Mouse (Mus musculus) stomach, postnatal 0 days (tissue): Measurements from ENCODE around the gene Stx6. TPM values are rescaled to one million over a fixed set of nuclear protein-coding genes. Genes with fewer than 3 reads are reported as not detected.

Source experiments
- ATAC-seq: fragments of 200-750 bp; cut with Nextera tagmentation; 2 replicates; pipeline ENCODE4 v1.8.0; 2017; ENCODE audit not compliant: low FRiP score, low TSS enrichment
- DNase-seq: peaks from one replicate; pipeline ENCODE4 v3.0.0-alpha.2; 2016; ENCODE audit warnings: low spot score
- H3K27ac ChIP-seq: fragments of 300-500 bp; sonication (generic); replicated peaks from 2 replicates; pipeline ENCODE4 v1.5.1; 2014; ENCODE audit warnings: mild to moderate bottlenecking, control low read depth
- H3K27me3 ChIP-seq: fragments of 300-500 bp; sonication (generic); 2 replicates; pipeline ENCODE4 v1.6.1; 2014; ENCODE audit warnings: low read length; ENCODE audit not compliant: control insufficient read depth, insufficient read depth
- H3K36me3 ChIP-seq: fragments of 300-500 bp; sonication (generic); 2 replicates; pipeline ENCODE4 v1.6.1; 2014; ENCODE audit warnings: low read length, mixed read lengths; ENCODE audit not compliant: control insufficient read depth, insufficient read depth
- H3K4me1 ChIP-seq: fragments of 300-500 bp; sonication (generic); replicated peaks from 2 replicates; pipeline ENCODE4 v1.6.1; 2014; ENCODE audit warnings: antibody characterized with exemption; ENCODE audit not compliant: control insufficient read depth, insufficient read depth
- H3K4me2 ChIP-seq: fragments of 300-500 bp; sonication (generic); replicated peaks from 2 replicates; pipeline ENCODE4 v1.6.1; 2014; ENCODE audit warnings: low read depth, mild to moderate bottlenecking, control low read depth, moderate library complexity
- H3K4me3 ChIP-seq: fragments of 300-500 bp; sonication (generic); 2 replicates; pipeline ENCODE4 v1.5.1; 2014; ENCODE audit warnings: low read depth, low read length, control low read depth
- H3K9ac ChIP-seq: fragments of 300-500 bp; sonication (generic); 2 replicates; pipeline ENCODE4 v1.6.1; 2014; ENCODE audit warnings: mild to moderate bottlenecking, low read length, control low read depth, mixed read lengths
- H3K9me3 ChIP-seq: fragments of 300-500 bp; sonication (generic); 2 replicates; pipeline ENCODE4 v1.6.1; 2016; ENCODE audit warnings: low read length; ENCODE audit not compliant: control insufficient read depth
- CTCF ChIP-seq: IDR thresholded peaks from 2 replicates; pipeline ENCODE4 v1.5.1; 2016; ENCODE audit warnings: antibody characterized with exemption, low read depth, mild to moderate bottlenecking, moderate library complexity
- EP300 ChIP-seq: optimal IDR thresholded peaks from 2 replicates; pipeline ENCODE3; 2016; ENCODE audit warnings: antibody characterized with exemption
- WGBS: fragments of 180-500 bp; shearing (Covaris S2); extraction: QIAGEN DNeasy Blood & Tissue Kit; methylation state at CpG from one replicate; pipeline ENCODE4 v1.1.7; 2014; 5-methylcytosine and 5-hydroxymethylcytosine counted together
- polyA plus RNA-seq: library from polyadenylated mRNA; unstranded; fragments of >200 nt; fragmentation: Nextera tagmentation; extraction: Ambion mirVana; gene quantifications from 2 replicates; pipeline ENCODE4 v1.2.1, GENCODE M21; 2015

Gene Stx6
- polyA plus RNA-seq, 1 experiment from 2014 or later = 39.0 TPM

DNA sequence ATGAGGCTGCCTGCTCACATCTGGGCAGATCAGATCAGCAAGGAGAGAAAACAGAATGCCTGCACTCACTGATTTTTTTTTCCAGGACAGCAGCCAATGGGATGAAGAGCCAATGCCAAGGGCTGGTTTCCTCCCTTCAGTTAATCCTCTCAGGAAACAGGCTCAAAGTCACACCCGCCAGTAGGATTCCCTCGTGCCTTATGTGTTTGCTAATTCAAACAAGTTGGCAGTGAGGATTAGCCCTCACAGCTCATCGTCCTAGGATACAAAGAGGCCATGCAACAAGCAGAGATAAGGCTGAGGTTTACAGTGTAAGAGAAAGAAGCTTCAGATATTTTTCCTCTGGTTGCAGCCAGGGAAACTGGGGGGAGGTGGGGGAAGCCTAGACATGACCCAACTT, 44.6 kb upstream of the Stx6 start:
- 16% methylated on average over 3 of the region's 3 CpGs for WGBS
- DNase-seq (no peak), ATAC-seq (no peak)
- Histone ChIP-seq H3K4me1 (no peaks in the 10 kb centered on the region), H3K4me3 (no peak overlapping the region), H3K4me2 (no peak overlapping the region), H3K27ac (no peak overlapping the region), H3K9ac (no peak overlapping the region), H3K27me3 (no peaks in the 10 kb centered on the region), H3K36me3 (no peaks in the 10 kb centered on the region), H3K9me3 (no peaks in the 10 kb centered on the region)
- TF ChIP-seq CTCF (no peak), EP300 (no peak)

DNA sequence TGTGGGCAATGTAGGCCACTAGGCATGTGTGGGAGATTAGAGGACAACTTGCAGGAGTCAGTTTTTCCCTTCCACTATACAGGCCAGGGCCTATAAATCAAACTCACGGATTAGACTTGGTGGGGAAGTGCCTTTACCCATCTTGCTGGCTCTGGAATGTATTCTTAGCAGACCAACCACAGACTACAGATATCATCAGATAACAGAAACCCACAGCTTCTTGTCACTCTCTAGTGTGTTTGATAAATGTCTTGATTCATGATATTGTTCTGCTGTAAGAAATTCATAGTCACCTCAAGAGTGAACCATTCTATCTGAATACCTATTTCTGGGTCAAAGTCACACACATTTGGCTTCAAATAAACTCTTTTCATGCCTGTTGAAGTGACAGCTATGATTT, 38.8 kb upstream of the Stx6 start:
- H3K27ac ChIP-seq = no peak overlapping the region
- no peak overlapping the region for H3K4me2 ChIP-seq
- H3K9ac ChIP-seq = no peak overlapping the region
- no peaks in the 10 kb centered on the region for H3K4me1 ChIP-seq
- H3K27me3 ChIP-seq = no peaks in the 10 kb centered on the region
- DNase-seq = no peak
- 72% methylated on average over 1 of the region's 1 CpGs for WGBS
- no peaks in the 10 kb centered on the region for H3K9me3 ChIP-seq
- no peak for TF ChIP-seq CTCF
- no peaks in the 10 kb centered on the region for H3K36me3 ChIP-seq
- no peak overlapping the region for H3K4me3 ChIP-seq
- ATAC-seq = no peak

DNA sequence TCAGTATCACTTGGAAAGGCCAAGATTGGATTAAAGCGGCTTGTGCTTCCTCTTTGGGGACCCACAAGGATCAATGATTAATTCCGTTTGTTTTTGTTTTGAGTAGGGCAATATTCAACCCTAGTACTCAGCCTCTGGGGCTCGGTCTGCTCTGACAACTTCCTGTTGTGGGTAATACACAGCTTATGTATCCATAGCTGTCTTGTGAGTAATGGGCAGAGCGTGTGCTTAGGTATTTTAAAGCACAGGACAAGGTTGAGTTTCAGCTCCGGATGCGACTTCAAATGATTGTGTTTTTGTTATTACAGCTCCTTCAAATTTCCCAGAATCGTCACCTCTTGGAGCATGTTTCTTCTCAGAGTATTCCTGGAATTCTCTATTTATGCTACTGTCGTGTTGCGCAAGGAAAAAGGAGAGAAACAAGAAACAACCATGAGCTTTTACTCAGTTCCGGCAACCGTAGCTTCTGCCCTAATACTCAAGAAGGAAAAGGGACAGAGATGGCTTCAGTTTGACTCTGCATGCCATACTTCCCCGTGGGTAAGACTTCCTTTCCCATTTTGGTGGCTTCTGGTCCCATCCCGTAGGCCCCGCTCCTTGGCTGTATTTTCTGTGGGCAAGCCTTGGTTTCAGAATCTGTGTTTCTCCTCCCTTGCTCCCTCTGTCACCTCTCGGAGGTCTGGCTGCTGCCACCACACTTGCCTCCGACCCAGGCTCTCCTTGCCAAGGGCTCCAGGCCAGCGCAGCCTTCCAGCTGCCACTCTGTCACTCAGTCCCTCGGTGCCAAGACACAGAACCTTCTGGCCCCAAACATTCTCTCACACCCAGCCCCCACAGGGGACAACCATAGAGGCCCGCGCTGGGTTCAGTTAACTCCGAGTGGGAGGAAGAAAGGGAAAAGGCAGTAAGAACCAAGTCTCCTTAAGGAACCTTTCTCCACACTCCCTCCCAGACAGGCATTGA, 36.3 kb upstream of the Stx6 start:
- 68% methylated on average over 21 of the region's 21 CpGs for WGBS
- no peaks in the 10 kb centered on the region for H3K27me3 ChIP-seq
- H3K9me3 ChIP-seq = no peaks in the 10 kb centered on the region
- H3K4me2 ChIP-seq = no peak overlapping the region
- peak overlapping the region; percentile 59; the same call in 1 of the 2 replicates for H3K27ac ChIP-seq
- ATAC-seq (0 out of 2 replicates have a peak, but pooled peaks have one; percentile 38), DNase-seq (no peak)
- H3K9ac ChIP-seq = no peak overlapping the region
- no peak overlapping the region for H3K4me3 ChIP-seq
- no peaks in the 10 kb centered on the region for H3K36me3 ChIP-seq
- TF ChIP-seq CTCF (no peak), EP300 (no peak)
- no peaks in the 10 kb centered on the region for H3K4me1 ChIP-seq

DNA sequence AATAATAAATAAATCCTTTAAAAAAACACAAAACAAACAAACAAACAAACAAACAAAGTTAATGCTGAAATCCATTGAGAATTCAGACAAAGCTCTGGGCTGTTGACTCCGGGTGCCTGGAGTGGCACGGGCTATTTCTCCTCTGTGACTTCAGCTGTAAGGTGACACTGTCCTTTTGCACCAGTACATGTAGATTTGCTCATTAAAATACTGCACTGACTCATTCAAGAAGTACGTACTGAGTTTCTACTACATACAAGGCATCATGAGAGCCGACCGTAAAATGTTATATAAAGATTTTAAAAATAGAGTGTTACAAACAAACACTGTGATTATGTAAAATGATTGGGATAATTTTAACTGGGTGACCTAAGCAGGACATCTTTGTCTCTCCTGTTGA, 34.1 kb upstream of the Stx6 start:
- Histone ChIP-seq H3K4me1 (no peaks in the 10 kb centered on the region), H3K27me3 (no peaks in the 10 kb centered on the region), H3K36me3 (no peaks in the 10 kb centered on the region), H3K4me3 (no peak overlapping the region), H3K27ac (no peak overlapping the region), H3K4me2 (no peak overlapping the region), H3K9ac (no peak overlapping the region), H3K9me3 (no peaks in the 10 kb centered on the region)
- no peak for TF ChIP-seq EP300
- TF ChIP-seq CTCF = no peak
- ATAC-seq (no peak), DNase-seq (no peak)
- WGBS = 94% methylated on average over 5 of the region's 5 CpGs

DNA sequence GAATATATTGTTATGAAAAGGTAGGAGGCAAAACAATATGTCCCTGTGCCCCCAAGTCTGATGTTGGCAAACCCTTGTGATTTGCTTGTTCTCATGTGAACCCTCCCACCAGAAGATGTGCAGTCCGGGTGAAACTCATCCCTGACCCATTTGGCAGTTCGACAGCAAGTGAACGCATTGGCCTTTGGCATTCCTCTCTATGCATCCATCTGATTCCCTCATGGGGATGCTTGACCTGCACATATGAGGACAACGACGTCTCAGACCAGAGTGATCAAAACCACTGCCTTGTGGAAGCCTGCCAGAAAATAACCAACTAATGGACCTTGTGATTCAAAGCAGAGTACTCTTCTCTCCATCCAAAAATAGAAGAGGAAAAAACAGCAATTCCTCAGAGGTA, 31.8 kb upstream of the Stx6 start:
- H3K4me1 ChIP-seq = no peaks in the 10 kb centered on the region
- ATAC-seq = no peak
- H3K36me3 ChIP-seq = no peaks in the 10 kb centered on the region
- H3K9me3 ChIP-seq = no peaks in the 10 kb centered on the region
- H3K4me2 ChIP-seq = no peak overlapping the region
- H3K4me3 ChIP-seq = no peak overlapping the region
- H3K9ac ChIP-seq = no peak overlapping the region
- no peaks in the 10 kb centered on the region for H3K27me3 ChIP-seq
- TF ChIP-seq CTCF = no peak
- TF ChIP-seq EP300 = no peak
- WGBS = 64% methylated on average over 5 of the region's 5 CpGs
- H3K27ac ChIP-seq = no peak overlapping the region
- no peak for DNase-seq

DNA sequence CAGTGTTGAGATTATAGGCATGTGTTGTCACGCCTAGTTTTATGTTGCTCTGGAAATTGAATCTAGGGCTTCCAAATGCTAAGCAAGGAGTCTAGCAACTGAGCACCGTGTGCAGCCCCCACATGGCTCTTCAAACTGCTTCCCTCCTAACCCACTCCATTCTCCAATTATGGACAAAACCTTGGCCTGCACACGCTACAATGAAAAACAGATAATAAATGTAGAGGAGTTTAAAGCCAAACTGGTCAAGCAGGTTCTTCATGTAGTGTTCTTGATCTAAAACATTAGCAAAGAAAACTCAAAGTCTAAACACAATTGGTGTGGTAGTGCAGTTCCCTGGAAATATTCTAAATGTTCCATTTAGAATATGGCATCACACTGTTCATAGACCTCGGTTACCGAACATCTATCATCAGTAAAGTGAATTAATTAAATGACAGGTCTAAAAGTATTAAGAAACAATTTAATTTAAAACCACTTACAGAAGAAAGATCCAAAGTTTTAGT, 31.0 kb upstream of the Stx6 start:
- WGBS = 73% methylated on average over 5 of the region's 5 CpGs
- H3K4me3 ChIP-seq = no peak overlapping the region
- H3K27ac ChIP-seq = no peak overlapping the region
- no peak overlapping the region for H3K9ac ChIP-seq
- no peaks in the 10 kb centered on the region for H3K9me3 ChIP-seq
- H3K36me3 ChIP-seq = no peaks in the 10 kb centered on the region
- H3K27me3 ChIP-seq = no peaks in the 10 kb centered on the region
- DNase-seq = no peak
- H3K4me2 ChIP-seq = no peak overlapping the region
- no peak for ATAC-seq
- no peaks in the 10 kb centered on the region for H3K4me1 ChIP-seq
- no peak for TF ChIP-seq CTCF
- no peak for TF ChIP-seq EP300
